Mouse (Mus musculus): ENCODE measurements at regions not wholly inside any gene's neighbourhood (a gene's known extent, or its start where the extent isn't known, plus 50 kb on each side); places are given as distances from the start of the nearest gene placed in this dataset.

- no peak for DNase-seq
Measured at GRCm38 (mm10) chr16:86117959-86118358, 216.3 kb upstream of the Adamts5 start.

- DNase-seq = no peak
Measured at GRCm38 (mm10) chr16:86115587-86116376, 214.2 kb upstream of the Adamts5 start.

- no peak for DNase-seq
Measured at GRCm38 (mm10) chr16:86094461-86094860, 192.8 kb upstream of the Adamts5 start.

- no peak for DNase-seq
Measured at GRCm38 (mm10) chr16:86090175-86090574, 188.5 kb upstream of the Adamts5 start.

- DNase-seq = no peak
Measured at GRCm38 (mm10) chr16:86087421-86087820, 185.8 kb upstream of the Adamts5 start.

- no peak for DNase-seq
Measured at GRCm38 (mm10) chr16:86067628-86068364, 166.2 kb upstream of the Adamts5 start.

GRCm38 (mm10) chr16:86060087-86060486 lies 158.5 kb upstream of the Adamts5 start:
- no peak for DNase-seq

GRCm38 (mm10) chr16:86044695-86045094 lies 143.1 kb upstream of the Adamts5 start:
- no peak for DNase-seq

GRCm38 (mm10) chr16:86034772-86035171 lies 133.1 kb upstream of the Adamts5 start:
- no peak for DNase-seq

- DNase-seq = no peak
Measured at GRCm38 (mm10) chr16:86027700-86028099, 126.1 kb upstream of the Adamts5 start.

- DNase-seq = no peak
Measured at GRCm38 (mm10) chr16:86015336-86015735, 113.7 kb upstream of the Adamts5 start.

- no peak for DNase-seq
Measured at GRCm38 (mm10) chr16:86011051-86011450, 109.4 kb upstream of the Adamts5 start.

- DNase-seq = no peak
Measured at GRCm38 (mm10) chr16:86009638-86010329, 108.2 kb upstream of the Adamts5 start.

- DNase-seq = no peak
Measured at GRCm38 (mm10) chr16:86007799-86008198, 106.2 kb upstream of the Adamts5 start.

- no peak for DNase-seq
Measured at GRCm38 (mm10) chr16:86000846-86001245, 99.2 kb upstream of the Adamts5 start.

GRCm38 (mm10) chr16:85985841-85986240 lies 84.2 kb upstream of the Adamts5 start:
- no peak for DNase-seq

- DNase-seq = no peak
Measured at GRCm38 (mm10) chr16:85977102-85977501, 75.5 kb upstream of the Adamts5 start.

GRCm38 (mm10) chr16:85966892-85967444 lies 65.3 kb upstream of the Adamts5 start:
- DNase-seq = no peak

GRCm38 (mm10) chr16:85966251-85966650 lies 64.6 kb upstream of the Adamts5 start:
- DNase-seq = no peak

- peak in 1 of 2 experiments; percentile 19 for DNase-seq
Measured at GRCm38 (mm10) chr16:85964352-85965210, 63.0 kb upstream of the Adamts5 start.

GRCm38 (mm10) chr16:85956006-85956562 lies 54.5 kb upstream of the Adamts5 start:
- no peak for DNase-seq

GRCm38 (mm10) chr16:85951628-85952027 lies 50.0 kb upstream of the Adamts5 start:
- DNase-seq = no peak
